Mouse (Mus musculus) lung, postnatal 0 days (tissue): ENCODE results near the gene Dlg2.
A peak's percentile ranks its signal among the peaks of the same experiment; 100 is the strongest.

ENCODE experiments used
- CTCF ChIP-seq: IDR thresholded peaks from 2 replicates; pipeline ENCODE4 v1.5.1; 2016; ENCODE audit warnings: antibody characterized with exemption, mild to moderate bottlenecking
- EP300 ChIP-seq: IDR thresholded peaks from 2 replicates; pipeline ENCODE4 v1.6.1; 2016; ENCODE audit warnings: antibody characterized with exemption, mild to moderate bottlenecking, control low read depth

GRCm38 (mm10) chr7:90457517-90457916, 19.0 kb upstream of the Dlg2 start:
- TF ChIP-seq CTCF, result peak; percentile 37
- TF ChIP-seq EP300, result no peak
